Mouse (Mus musculus) left cerebral cortex, adult 11 months (tissue): ENCODE results near the gene Ppp1r11.

Experiments used
- DNase-seq: peaks from one replicate; pipeline ENCODE4 v3.0.0; 2022; ENCODE audit warnings: low spot score

The Ppp1r11 gene

GRCm38 (mm10) chr17:36961125-36961524, 9.6 kb upstream of the Ppp1r11 start:
- DNase-seq, result no peak

GRCm38 (mm10) chr17:36958884-36959283, 7.3 kb upstream of the Ppp1r11 start:
- DNase-seq, result no peak

- peak; percentile 95 for DNase-seq
Observed at GRCm38 (mm10) chr17:36957999-36958743, 6.6 kb upstream of the Ppp1r11 start, which contains the start of the genes Znrd1 and Znrd1as. Znrd1 (minus strand) TSS chr17:36958559. Znrd1as (plus strand) TSS chr17:36958592.

GRCm38 (mm10) chr17:36953062-36953461, 1.5 kb upstream of the Ppp1r11 start:
- no peak for DNase-seq

GRCm38 (mm10) chr17:36952631-36953030, 1.1 kb upstream of the Ppp1r11 start:
- no peak for DNase-seq

- no peak for DNase-seq
Observed at GRCm38 (mm10) chr17:36949265-36949664, 2.3 kb downstream of the Ppp1r11 start.

- DNase-seq, result no peak
Observed at GRCm38 (mm10) chr17:36948286-36948685, 3.3 kb downstream of the Ppp1r11 start.

GRCm38 (mm10) chr17:36947051-36947819, 4.3 kb downstream of the Ppp1r11 start:
- no peak for DNase-seq

GRCm38 (mm10) chr17:36944121-36944775, 7.3 kb downstream of the Ppp1r11 start:
- no peak for DNase-seq

- DNase-seq, result no peak
Observed at GRCm38 (mm10) chr17:36943691-36944090, 7.8 kb downstream of the Ppp1r11 start.

- no peak for DNase-seq
Observed at GRCm38 (mm10) chr17:36942791-36943471, 8.6 kb downstream of the Ppp1r11 start, which contains the start of gene Rnf39. Rnf39 (plus strand) TSS chr17:36942918.

GRCm38 (mm10) chr17:36942391-36942790, 9.2 kb downstream of the Ppp1r11 start:
- no peak for DNase-seq

GRCm38 (mm10) chr17:36938056-36938455, 13.5 kb downstream of the Ppp1r11 start:
- DNase-seq, result no peak

- no peak for DNase-seq
Observed at GRCm38 (mm10) chr17:36931806-36932205, 19.7 kb downstream of the Ppp1r11 start.

GRCm38 (mm10) chr17:36931130-36931529, 20.4 kb downstream of the Ppp1r11 start:
- no peak for DNase-seq

- DNase-seq, result no peak
Observed at GRCm38 (mm10) chr17:36930233-36930632, 21.3 kb downstream of the Ppp1r11 start.

- no peak for DNase-seq
Observed at GRCm38 (mm10) chr17:36929236-36929932, 22.2 kb downstream of the Ppp1r11 start.

GRCm38 (mm10) chr17:36927496-36928120, 23.9 kb downstream of the Ppp1r11 start:
- no peak for DNase-seq

GRCm38 (mm10) chr17:36923491-36923890, 28.1 kb downstream of the Ppp1r11 start:
- DNase-seq, result no peak

- DNase-seq, result no peak
Observed at GRCm38 (mm10) chr17:36922715-36923114, 28.8 kb downstream of the Ppp1r11 start.

GRCm38 (mm10) chr17:36920239-36920638, 31.3 kb downstream of the Ppp1r11 start:
- no peak for DNase-seq
